Mouse (Mus musculus) erythroblast, embryonic 14.5 days (primary cell): Measurements from ENCODE around the gene Samd4.

Experiments used
- GATA1 ChIP-seq: IDR thresholded peaks from 2 replicates; pipeline ENCODE4 v1.6.1; 2012; ENCODE audit warnings: low read length, inconsistent platforms, mixed read lengths
- TAL1 ChIP-seq: IDR thresholded peaks from 3 replicates; pipeline ENCODE4 v1.6.1; 2012; ENCODE audit warnings: low read length, inconsistent platforms, mixed read lengths

DNA sequence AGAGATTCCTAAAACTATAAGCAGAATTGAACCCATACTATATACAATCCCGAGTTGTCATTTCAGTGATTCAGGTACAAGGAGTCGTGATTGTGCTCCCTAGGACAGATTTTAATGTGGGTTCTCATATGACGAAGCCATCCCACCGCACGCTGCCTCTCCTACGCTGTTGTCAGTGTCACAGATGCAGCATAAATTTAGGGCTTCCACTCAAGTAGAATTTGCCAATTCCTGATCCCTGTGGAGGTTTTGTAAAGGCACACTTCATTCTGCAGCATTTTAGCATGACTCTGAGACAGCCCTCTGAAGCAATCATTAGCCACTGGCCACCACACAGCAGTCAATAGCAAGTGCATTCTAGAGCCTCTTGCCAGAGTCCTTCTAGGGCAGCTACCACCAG, 166.4 kb downstream of the Samd4 start:
- TF ChIP-seq GATA1 = no peak
- TF ChIP-seq TAL1 = no peak
